Mouse (Mus musculus) right cerebral cortex, postnatal 25 days (tissue): ENCODE results near the gene Cd72.

Experiments used
- DNase-seq: peaks from one replicate; pipeline ENCODE4 v3.0.0; 2022

The Cd72 gene

DNA sequence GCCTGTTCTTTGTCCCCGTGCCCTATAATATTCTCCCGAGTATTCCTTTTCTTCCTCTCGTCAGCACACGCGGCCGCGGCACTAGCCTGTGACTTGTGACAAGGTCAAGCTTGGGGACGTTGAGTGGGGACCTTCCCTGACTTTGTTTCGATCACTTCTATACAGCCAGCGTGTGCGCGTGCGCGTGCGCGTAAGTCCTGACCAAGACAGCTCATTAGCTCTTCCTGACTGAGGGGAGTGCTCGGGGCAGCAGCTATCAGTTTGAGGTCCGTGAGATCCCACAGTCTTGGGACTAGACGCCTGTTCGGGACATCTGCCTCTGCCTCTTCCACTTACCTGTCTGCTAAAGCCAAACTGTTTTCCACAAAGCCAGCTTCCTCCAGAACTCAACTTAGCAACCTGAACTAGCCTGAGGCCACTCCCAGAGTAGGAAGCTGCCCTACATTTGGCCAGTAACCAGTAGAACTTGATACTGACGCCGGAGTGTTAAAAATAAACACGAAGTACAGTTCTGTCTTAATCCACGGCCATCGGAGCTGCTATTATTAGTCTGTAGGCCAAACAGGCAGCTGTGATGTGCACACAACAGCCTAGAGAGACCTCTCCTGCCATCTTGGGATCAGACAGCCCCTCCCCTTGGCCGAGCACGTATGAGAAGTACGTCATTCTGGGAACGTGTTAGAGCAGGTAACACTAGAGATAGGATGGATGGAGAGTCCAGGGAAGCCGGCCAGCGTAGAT lies 54.9 kb downstream of the Cd72 start:
- DNase-seq, result no peak

DNA sequence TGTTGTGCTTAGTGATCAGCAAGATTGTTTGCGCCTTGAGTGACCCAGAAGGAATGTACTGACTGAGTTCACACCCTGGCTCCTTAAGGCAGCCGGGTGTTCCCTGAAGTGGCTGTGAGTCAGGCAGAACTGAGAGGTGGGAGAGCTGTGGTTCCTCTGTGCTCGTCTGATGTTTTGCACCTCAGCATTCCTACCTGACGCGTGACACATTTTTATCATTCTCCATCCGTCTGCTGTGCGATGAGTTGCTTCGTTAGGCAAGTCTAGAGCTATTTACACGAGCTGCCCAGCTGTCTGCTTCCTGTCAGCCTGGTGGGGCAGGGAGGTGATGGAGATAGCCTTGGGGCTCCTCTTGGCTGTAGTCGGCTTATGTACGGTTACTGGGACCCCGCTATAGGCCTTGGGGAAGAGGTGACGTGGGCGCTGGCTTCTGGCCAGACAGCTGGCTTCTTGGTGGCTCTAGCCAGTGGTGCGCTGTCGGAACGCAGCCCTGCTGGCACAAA lies 55.5 kb downstream of the Cd72 start:
- peak; percentile 40 for DNase-seq

DNA sequence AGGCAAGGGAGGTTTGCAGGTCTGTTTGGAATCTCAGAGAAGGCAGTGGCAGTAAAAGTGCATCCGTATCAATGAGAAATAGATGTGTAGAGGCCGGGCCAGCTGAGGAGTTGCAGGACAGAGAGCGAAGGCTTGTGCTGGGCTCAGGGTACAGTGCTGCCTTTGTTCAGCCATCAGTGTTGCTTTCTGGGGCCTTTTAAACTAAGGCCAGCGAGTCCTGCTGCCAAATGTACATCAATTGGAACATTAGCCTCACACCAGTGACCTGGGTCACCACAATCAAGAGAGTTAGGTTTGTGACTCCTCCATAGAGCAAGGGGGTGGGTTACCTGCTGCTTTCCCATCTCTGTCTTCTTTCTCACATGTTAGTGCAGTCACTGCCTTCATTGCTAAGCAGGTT lies 56.4 kb downstream of the Cd72 start:
- no peak for DNase-seq
